Mouse (Mus musculus): ENCODE data around the gene Urgcp. TPM values are rescaled to one million over a fixed set of nuclear protein-coding genes. Genes with fewer than 3 reads are reported as not detected.

Urgcp gene
- polyA plus RNA-seq, 1 experiment from 2014 or later = 35.2 TPM

DNA sequence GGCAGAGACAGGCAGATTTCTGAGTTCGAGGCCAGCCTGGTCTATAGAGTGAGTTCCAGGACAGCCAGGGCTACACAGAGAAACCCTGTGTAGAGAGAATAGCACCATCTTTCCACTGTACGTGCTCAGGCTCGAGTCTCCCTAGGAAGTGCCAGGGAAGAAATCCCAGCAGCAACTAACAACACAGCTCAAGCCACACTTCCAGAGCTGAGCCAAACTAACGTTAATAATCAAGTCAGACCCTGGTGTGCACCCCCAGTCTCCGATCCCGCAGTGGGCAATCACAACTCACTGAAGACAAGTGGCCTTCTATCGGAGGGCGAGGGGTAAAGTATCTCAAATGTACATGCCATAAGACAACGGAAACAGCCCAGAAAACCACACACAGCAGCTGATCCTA, 32.6 kb downstream of the Urgcp start:
- Histone ChIP-seq H3K4me2 (ENCODE audit: low read length) (no peak overlapping the region), H3K4me1 (replicated peaks; ENCODE audit: control insufficient read depth, insufficient read depth, low read length) (no peaks in the 10 kb centered on the region), H3K9me3 (ENCODE audit: control insufficient read depth, low read length) (no peaks in the 10 kb centered on the region), H3K9ac (replicated peaks; ENCODE audit: low read depth, low read length) (no peak overlapping the region), H3K4me3 (replicated peaks; ENCODE audit: low read length) (no peak overlapping the region), H3K27ac (ENCODE audit: low read length) (no peak overlapping the region), H3K36me3 (ENCODE audit: control insufficient read depth, insufficient read depth) (no peaks in the 10 kb centered on the region), H3K27me3 (replicated peaks; ENCODE audit: control insufficient read depth, insufficient read depth, low read length) (no peaks in the 10 kb centered on the region)
- WGBS = 92% methylated on average over 9 of the region's 9 CpGs
- no peak for ATAC-seq

DNA sequence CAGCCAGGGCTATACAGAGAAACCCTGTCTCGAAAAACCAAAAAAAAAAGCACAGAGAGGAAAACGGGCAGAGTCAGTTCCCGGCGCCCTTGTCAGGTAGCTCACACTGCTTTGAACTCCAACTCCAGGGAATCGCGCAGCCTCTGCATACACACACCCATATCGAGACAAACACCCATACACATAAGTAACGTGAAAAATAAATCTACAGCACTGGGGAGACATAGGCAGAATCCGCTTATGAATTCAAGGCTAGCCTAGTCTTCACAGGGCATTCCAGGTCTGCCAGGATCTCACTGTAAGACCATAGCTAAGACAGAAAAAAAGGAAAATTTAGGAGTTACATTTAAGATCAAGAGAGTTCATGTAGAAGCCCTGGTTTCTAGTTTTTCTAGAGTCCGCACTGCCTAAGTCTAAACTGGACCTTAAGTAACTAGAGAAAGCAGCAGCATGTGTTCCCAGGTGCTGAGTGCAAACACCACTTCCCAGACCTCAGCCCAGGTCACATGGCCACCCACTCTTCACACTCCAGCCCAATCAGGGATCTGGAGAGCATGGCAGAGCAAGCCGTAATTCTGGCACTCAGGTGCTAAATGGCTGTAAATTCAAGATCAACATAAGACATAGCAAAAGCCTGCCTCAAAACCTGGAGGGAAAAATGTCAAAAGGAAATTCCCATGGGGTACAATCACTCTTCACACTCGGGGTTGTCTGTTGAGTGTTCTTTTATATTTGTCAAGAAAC, 43.4 kb downstream of the Urgcp start:
- Histone ChIP-seq H3K9me3 (ENCODE audit: control insufficient read depth, low read length) (no peaks in the 10 kb centered on the region), H3K4me1 (replicated peaks; ENCODE audit: control insufficient read depth, insufficient read depth, low read length) (no peaks in the 10 kb centered on the region), H3K36me3 (ENCODE audit: control insufficient read depth, insufficient read depth) (peaks cover 27% of the 10 kb centered on the region), H3K4me3 (replicated peaks; ENCODE audit: low read length) (no peak overlapping the region), H3K27me3 (replicated peaks; ENCODE audit: control insufficient read depth, insufficient read depth, low read length) (no peaks in the 10 kb centered on the region), H3K9ac (replicated peaks; ENCODE audit: low read depth, low read length) (no peak overlapping the region), H3K27ac (ENCODE audit: low read length) (no peak overlapping the region), H3K4me2 (ENCODE audit: low read length) (no peak overlapping the region)
- no peak for ATAC-seq
- WGBS = 94% methylated on average over 12 of the region's 12 CpGs

DNA sequence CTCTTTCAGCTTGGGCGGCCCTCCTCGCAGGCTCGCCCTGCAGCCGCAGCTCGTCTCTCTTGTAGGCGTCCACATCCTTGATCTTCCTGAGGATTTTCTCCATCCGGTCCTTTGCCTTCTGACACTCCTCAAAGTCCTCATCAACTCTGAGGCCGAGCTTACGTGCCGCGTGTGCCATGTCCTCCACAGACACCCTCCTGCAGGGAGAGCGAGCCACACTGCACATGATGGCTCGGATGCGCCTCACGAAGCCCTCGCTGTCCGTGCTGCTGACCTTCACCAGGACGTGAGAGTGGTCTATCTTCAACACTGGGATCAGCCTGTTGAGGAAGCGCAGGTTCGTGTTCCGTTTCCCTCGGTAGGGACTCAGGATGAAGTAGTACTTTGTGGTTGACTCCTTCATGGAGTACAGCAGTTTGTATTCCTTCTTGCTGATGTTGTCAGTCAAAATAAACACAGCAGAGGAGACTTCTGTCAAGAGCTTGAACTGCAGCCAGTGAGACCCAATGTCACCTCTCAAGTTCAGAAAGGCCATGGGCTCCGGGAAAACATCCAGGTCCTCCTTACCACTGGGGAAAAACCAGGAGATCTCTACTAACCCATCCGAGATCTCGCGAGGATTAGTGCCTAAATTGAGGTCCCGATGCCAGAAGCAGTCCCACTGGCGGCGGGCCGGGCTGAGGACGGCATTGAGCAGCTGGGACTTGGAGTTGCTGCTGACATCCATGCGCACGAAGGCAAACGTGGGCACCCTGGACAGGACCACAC, 45.1 kb downstream of the Urgcp start:
- Histone ChIP-seq H3K4me2 (ENCODE audit: low read length) (no peak overlapping the region), H3K27ac (ENCODE audit: low read length) (no peak overlapping the region), H3K4me1 (replicated peaks; ENCODE audit: control insufficient read depth, insufficient read depth, low read length) (no peaks in the 10 kb centered on the region), H3K36me3 (ENCODE audit: control insufficient read depth, insufficient read depth) (peaks cover 25% of the 10 kb centered on the region), H3K9me3 (ENCODE audit: control insufficient read depth, low read length) (no peaks in the 10 kb centered on the region), H3K27me3 (replicated peaks; ENCODE audit: control insufficient read depth, insufficient read depth, low read length) (no peaks in the 10 kb centered on the region), H3K4me3 (replicated peaks; ENCODE audit: low read length) (no peak overlapping the region), H3K9ac (replicated peaks; ENCODE audit: low read depth, low read length) (no peak overlapping the region)
- no peak for ATAC-seq
- 94% methylated on average over 34 of the region's 34 CpGs for WGBS

DNA sequence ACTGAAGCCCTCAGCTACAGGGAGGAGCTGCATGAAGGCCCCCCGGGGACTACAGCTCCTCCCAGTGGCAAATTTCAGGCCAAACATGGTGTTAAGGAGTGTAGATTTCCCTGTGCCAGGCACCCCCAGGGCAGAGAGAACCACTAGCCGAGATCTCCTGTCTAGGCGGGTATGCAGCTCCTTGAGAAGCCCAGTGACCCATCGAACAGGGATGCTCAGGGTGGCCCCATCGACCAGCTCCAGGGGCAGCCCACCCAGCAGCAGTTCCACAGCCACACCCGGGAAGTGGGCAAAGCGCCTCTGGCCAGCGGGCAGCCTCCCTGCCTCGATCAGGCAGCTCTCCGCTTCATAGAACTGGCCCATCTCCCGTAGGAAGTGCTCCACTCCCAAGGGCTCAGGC, 45.9 kb downstream of the Urgcp start:
- Histone ChIP-seq H3K27ac (ENCODE audit: low read length) (no peak overlapping the region), H3K9ac (replicated peaks; ENCODE audit: low read depth, low read length) (no peak overlapping the region), H3K4me3 (replicated peaks; ENCODE audit: low read length) (no peak overlapping the region), H3K4me1 (replicated peaks; ENCODE audit: control insufficient read depth, insufficient read depth, low read length) (no peaks in the 10 kb centered on the region), H3K4me2 (ENCODE audit: low read length) (no peak overlapping the region), H3K36me3 (ENCODE audit: control insufficient read depth, insufficient read depth) (peaks cover 25% of the 10 kb centered on the region), H3K27me3 (replicated peaks; ENCODE audit: control insufficient read depth, insufficient read depth, low read length) (no peaks in the 10 kb centered on the region), H3K9me3 (ENCODE audit: control insufficient read depth, low read length) (no peaks in the 10 kb centered on the region)
- no peak for ATAC-seq
- 94% methylated on average over 11 of the region's 11 CpGs for WGBS

DNA sequence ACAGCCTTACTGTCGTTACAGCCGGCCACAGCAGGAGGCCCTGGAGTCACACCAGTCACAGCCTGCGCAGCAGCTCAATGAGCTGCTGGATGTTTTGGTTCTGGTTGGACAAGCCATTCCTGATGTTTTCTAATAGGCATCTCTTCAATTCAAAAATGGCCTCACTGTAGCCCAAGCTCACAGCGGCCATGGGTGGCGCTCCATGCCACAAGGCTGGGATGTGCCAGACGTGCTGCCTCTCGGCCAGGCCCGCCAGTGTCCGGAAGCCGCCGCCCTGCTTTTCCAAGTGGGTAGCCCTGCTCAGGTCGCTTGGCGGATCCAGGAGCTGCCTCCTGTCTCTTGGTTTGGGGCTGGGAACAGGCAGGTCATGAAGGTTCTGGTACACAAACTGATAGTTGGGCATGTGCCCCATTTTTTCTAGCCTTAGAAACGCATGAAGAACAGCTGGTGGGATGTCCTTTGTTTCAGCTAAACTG, 46.5 kb downstream of the Urgcp start, which contains the start of gene Mrps24:
Gene Mrps24 (minus strand): TSS at position 51 of the 476 bp plus-strand sequence.
- Histone ChIP-seq H3K27me3 (replicated peaks; ENCODE audit: control insufficient read depth, insufficient read depth, low read length) (no peaks in the 10 kb centered on the region), H3K4me2 (ENCODE audit: low read length) (no peak within 1 kb of the TSS), H3K27ac (ENCODE audit: low read length) (no peak within 1 kb of the TSS), H3K36me3 (ENCODE audit: control insufficient read depth, insufficient read depth) (peaks cover 25% of the 10 kb centered on the region), H3K9me3 (ENCODE audit: control insufficient read depth, low read length) (no peaks in the 10 kb centered on the region), H3K4me1 (replicated peaks; ENCODE audit: control insufficient read depth, insufficient read depth, low read length) (no peaks in the 10 kb centered on the region), H3K9ac (replicated peaks; ENCODE audit: low read depth, low read length) (no peak within 1 kb of the TSS), H3K4me3 (replicated peaks; ENCODE audit: low read length) (no peak within 1 kb of the TSS)
- WGBS = 85% methylated on average over 14 of the region's 14 CpGs
- ATAC-seq = no peak

DNA sequence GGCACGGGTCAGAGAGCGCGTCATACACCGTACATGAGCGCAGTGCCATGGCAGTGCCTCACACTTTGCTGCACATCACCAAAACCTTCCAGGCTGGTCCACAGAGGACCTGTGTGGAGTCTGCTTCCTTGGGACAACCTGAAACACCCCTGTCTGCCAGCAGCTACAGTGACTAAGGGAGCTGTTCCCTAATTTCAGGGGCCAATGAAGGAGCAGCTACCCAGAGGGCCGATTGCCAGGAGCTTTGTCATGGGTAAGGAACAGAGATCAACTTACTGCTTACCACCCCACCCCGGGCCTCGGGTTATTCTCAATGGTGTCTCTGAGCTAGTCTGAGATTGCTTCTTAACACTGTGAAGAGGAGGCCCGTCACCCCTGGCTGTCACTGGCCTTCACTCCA, 47.0 kb downstream of the Urgcp start:
- H3K27ac ChIP-seq (ENCODE audit: low read length) = no peak overlapping the region
- H3K9me3 ChIP-seq (ENCODE audit: control insufficient read depth, low read length) = no peaks in the 10 kb centered on the region
- no peak for ATAC-seq
- H3K9ac ChIP-seq (replicated peaks; ENCODE audit: low read depth, low read length) = no peak overlapping the region
- H3K36me3 ChIP-seq (ENCODE audit: control insufficient read depth, insufficient read depth) = peaks cover 25% of the 10 kb centered on the region
- no peaks in the 10 kb centered on the region for H3K27me3 ChIP-seq (replicated peaks; ENCODE audit: control insufficient read depth, insufficient read depth, low read length)
- WGBS = 93% methylated on average over 9 of the region's 9 CpGs
- H3K4me1 ChIP-seq (replicated peaks; ENCODE audit: control insufficient read depth, insufficient read depth, low read length) = no peaks in the 10 kb centered on the region
- H3K4me2 ChIP-seq (ENCODE audit: low read length) = no peak overlapping the region
- no peak overlapping the region for H3K4me3 ChIP-seq (replicated peaks; ENCODE audit: low read length)

DNA sequence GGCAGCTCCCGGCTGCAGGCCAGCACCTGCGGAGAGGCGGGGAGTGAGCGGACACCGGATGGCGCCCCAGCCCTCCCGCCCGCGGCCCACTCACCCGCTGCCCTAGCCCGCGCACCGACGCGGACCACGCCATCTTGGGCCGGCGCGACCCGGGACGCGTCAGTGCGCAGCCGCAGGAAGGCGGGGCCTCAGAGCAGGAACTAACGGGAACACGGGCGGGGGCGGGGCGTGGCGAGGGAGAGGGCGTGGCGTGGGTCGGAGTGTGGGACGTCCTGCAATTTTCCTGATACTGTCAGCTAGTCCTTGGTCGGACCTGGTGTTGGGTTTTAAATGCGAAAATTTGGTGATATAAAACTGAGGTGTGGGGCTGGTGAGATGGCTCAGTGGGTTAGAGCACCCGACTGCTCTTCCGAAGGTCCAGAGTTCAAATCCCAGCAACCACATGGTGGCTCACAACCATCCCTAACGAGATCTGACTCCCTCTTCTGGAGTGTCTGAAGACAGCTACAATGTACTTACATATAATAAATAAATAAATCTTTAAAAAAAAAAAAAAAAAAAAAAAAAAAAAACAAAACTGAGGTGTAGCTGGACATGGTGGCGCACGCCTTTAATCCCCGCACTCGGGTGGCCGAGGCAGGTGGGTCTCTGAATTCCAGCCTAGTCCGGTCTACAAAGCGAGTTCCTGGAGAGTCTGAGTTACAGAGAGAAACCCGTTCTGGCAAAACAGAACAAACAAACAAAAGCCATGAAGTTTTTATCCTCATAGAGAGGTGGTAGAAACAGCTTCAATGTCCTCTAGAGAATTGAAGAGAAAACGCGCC, 54.4 kb downstream of the Urgcp start:
- H3K9me3 ChIP-seq (ENCODE audit: control insufficient read depth, low read length) = no peaks in the 10 kb centered on the region
- H3K9ac ChIP-seq (replicated peaks; ENCODE audit: low read depth, low read length) = peak overlapping the region; percentile 93
- H3K36me3 ChIP-seq (ENCODE audit: control insufficient read depth, insufficient read depth) = peaks cover 2% of the 10 kb centered on the region; the same call in 1 of the 2 replicates
- peak overlapping the region; percentile 92 for H3K4me3 ChIP-seq (replicated peaks; ENCODE audit: low read length)
- peak; percentile 97 for ATAC-seq
- no peaks in the 10 kb centered on the region for H3K27me3 ChIP-seq (replicated peaks; ENCODE audit: control insufficient read depth, insufficient read depth, low read length)
- WGBS = 22% methylated on average over 43 of the region's 50 CpGs
- H3K4me1 ChIP-seq (replicated peaks; ENCODE audit: control insufficient read depth, insufficient read depth, low read length) = peaks cover 13% of the 10 kb centered on the region
- H3K4me2 ChIP-seq (ENCODE audit: low read length) = peak overlapping the region; percentile 79
- peak overlapping the region; percentile 34; the same call in 1 of the 2 replicates for H3K27ac ChIP-seq (ENCODE audit: low read length)

DNA sequence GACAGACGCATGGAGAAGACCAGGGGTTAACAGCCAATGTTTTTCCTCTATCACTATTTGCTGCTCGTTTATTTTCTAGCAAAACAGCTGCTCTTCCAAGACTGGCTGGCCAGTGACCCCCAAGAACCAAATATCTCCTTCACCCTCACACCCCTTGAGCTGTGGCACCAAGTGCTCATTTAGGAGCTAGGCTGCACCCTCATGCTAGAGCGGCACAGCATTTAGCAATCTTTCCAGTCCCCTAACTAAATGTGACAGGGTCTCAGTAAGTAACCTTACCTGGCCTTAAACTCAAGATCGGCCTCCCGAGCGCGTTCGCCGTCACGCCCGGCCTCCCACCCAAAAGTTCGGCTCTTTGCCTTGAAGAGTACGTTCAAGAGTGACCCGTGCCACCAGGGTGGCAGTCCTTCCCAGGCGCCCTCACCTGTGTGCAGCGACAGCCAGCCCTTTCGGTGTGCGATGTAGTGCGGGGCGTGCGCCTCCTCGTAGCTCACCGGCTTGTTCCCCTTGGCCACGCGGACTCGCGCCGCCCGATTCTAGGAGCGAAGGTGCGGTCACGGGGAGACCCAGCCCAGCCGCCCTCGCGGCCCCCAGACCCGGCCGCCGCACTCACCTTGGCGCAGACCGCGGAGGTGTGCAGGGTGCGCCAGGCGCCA, 55.2 kb downstream of the Urgcp start:
- peak; percentile 68 for ATAC-seq
- WGBS = 1% methylated on average over 43 of the region's 43 CpGs
- Histone ChIP-seq H3K4me2 (ENCODE audit: low read length) (peak overlapping the region; percentile 79), H3K4me3 (replicated peaks; ENCODE audit: low read length) (peak overlapping the region; percentile 92), H3K9me3 (ENCODE audit: control insufficient read depth, low read length) (no peaks in the 10 kb centered on the region), H3K27me3 (replicated peaks; ENCODE audit: control insufficient read depth, insufficient read depth, low read length) (no peaks in the 10 kb centered on the region), H3K27ac (ENCODE audit: low read length) (peak overlapping the region; percentile 34; the same call in 1 of the 2 replicates), H3K36me3 (ENCODE audit: control insufficient read depth, insufficient read depth) (peaks cover 2% of the 10 kb centered on the region; the same call in 1 of the 2 replicates), H3K4me1 (replicated peaks; ENCODE audit: control insufficient read depth, insufficient read depth, low read length) (peaks cover 13% of the 10 kb centered on the region), H3K9ac (replicated peaks; ENCODE audit: low read depth, low read length) (peak overlapping the region; percentile 93)
